In the genomic region with DNA sequence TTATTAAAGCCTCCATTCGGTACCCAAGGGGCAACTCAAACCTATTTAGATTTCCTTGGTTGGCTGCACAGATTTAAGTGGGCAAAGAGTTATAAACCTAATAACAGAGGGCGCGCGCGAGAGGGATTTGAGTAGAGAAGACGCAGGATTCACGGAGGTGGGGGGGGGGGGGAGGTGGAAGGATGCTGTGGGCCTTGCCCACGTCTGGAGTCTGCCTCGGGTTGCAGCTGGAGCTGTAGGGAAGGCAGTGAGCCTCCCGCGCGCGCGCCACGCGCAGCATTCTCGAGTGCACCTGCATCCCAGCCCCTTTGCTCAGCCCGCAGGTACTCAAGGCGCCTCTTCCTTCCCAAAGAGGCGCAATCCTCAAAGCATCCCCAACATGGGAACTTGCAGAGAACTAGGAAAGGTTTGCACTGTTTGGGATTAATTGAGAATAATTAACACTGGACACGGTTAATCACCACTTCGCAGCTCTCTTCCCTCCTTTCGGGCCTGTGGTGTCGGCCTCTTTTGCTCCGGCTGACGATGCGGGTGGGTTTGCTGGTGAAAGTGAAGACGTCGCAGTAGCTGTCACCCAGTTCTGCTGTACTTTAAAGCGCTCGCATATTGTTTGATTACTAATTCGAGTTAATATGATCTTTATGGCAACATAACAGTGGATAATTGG, we compare ENCODE assay signal across 13 mouse cellular contexts. TPM values are rescaled to one million over a fixed set of nuclear protein-coding genes. Genes with fewer than 3 reads are reported as not detected.
DNase-seq lines count a peak whose midpoint lies in the region; ATAC-seq and TF ChIP-seq lines count a peak whose summit lies in the region.
"Had no signal": no experiment of that assay in that cellular context is flagged by ENCODE, and none has a peak within 500 bp of the region (broad histone marks: within the 10 kb centered on the region; RNA-seq: fewer than 3 reads in every experiment).

No protein-coding gene starts in this region.

- ATAC-seq in hindbrain, embryonic 16.5 days: no peak
- no peak for ATAC-seq in neural tube, embryonic 14.5 days (ENCODE audit: low read depth)
- no peak for ATAC-seq in megakaryocyte-erythroid progenitor cell, adult 5-6 weeks (replicated peaks; ENCODE audit: low FRiP score, low TSS enrichment, poor library complexity, severe bottlenecking)
- no peak for ATAC-seq in kidney, embryonic 15.5 days (replicated peaks; ENCODE audit: low FRiP score)

- H3K27ac ChIP-seq in forebrain, embryonic 10.5 days: peak overlapping the region; percentile 99
- H3K27ac ChIP-seq in hindbrain, embryonic 16.5 days (ENCODE audit: low read depth, low read length): peak overlapping the region; percentile 77
- H3K27ac ChIP-seq in neural tube, embryonic 14.5 days (ENCODE audit: low read depth, low read length): peak overlapping the region; percentile 85
- H3K27ac ChIP-seq in kidney, embryonic 15.5 days: no peak overlapping the region
- H3K27ac ChIP-seq: embryonic facial prominence, embryonic 13.5 days; gastrocnemius, adult 2 months; heart, embryonic 15.5 days; liver, embryonic 14.5 days had no signal

- peaks cover 100% of the 10 kb centered on the region for H3K4me1 ChIP-seq in forebrain, embryonic 10.5 days
- H3K4me1 ChIP-seq in hindbrain, embryonic 16.5 days (ENCODE audit: control insufficient read depth, insufficient read depth, low read depth, low read length): peaks cover 4% of the 10 kb centered on the region
- peaks cover 9% of the 10 kb centered on the region for H3K4me1 ChIP-seq in neural tube, embryonic 14.5 days (ENCODE audit: control insufficient read depth, insufficient read depth, low read length)
- H3K4me1 ChIP-seq in kidney, embryonic 15.5 days: peaks cover 27% of the 10 kb centered on the region

- H3K36me3 ChIP-seq in forebrain, embryonic 10.5 days (replicated peaks): peaks cover 16% of the 10 kb centered on the region
- no peaks in the 10 kb centered on the region for H3K36me3 ChIP-seq in hindbrain, embryonic 16.5 days (ENCODE audit: control insufficient read depth, insufficient read depth, low read length)
- no peaks in the 10 kb centered on the region for H3K36me3 ChIP-seq in neural tube, embryonic 14.5 days (ENCODE audit: control insufficient read depth, insufficient read depth, low read length)
- H3K36me3 ChIP-seq in kidney, embryonic 15.5 days: no peaks in the 10 kb centered on the region
- H3K36me3 ChIP-seq: embryonic facial prominence, embryonic 13.5 days; heart, embryonic 15.5 days had no signal

- no peak for TF ChIP-seq CTCF in brain, embryonic 14.5 days (IDR thresholded peaks at IDR 0.05; ENCODE audit: borderline replicate concordance, extremely low read depth, insufficient read depth, insufficient read length)

- under 1% methylated on average over 32 of the region's 32 CpGs for WGBS in forebrain, embryonic 10.5 days
- 2% methylated on average over 31 of the region's 32 CpGs for WGBS in hindbrain, embryonic 16.5 days
- WGBS in neural tube, embryonic 14.5 days: 2% methylated on average over 31 of the region's 32 CpGs
- WGBS in kidney, embryonic 15.5 days: 1% methylated on average over 32 of the region's 32 CpGs

- no peaks in the 10 kb centered on the region for H3K9me3 ChIP-seq in forebrain, embryonic 10.5 days
- H3K9me3 ChIP-seq in hindbrain, embryonic 16.5 days (ENCODE audit: control insufficient read depth, low read length): no peaks in the 10 kb centered on the region
- no peaks in the 10 kb centered on the region for H3K9me3 ChIP-seq in neural tube, embryonic 14.5 days (ENCODE audit: control insufficient read depth, low read length)
- H3K9me3 ChIP-seq in kidney, embryonic 15.5 days (replicated peaks): no peaks in the 10 kb centered on the region
- H3K9me3 ChIP-seq: embryonic facial prominence, embryonic 13.5 days; heart, embryonic 15.5 days had no signal

- H3K4me3 ChIP-seq in forebrain, embryonic 10.5 days: peak overlapping the region; percentile 79
- H3K4me3 ChIP-seq in hindbrain, embryonic 16.5 days (ENCODE audit: low read length): no peak overlapping the region; the same call in 1 of the 2 replicates
- peak overlapping the region; percentile 2; the same call in 1 of the 2 replicates for H3K4me3 ChIP-seq in neural tube, embryonic 14.5 days (ENCODE audit: low read depth, low read length)
- H3K4me3 ChIP-seq in kidney, embryonic 15.5 days (replicated peaks): no peak overlapping the region
- H3K4me3 ChIP-seq: embryonic facial prominence, embryonic 13.5 days; gastrocnemius, adult 2 months; heart, embryonic 15.5 days had no signal

- H3K27me3 ChIP-seq in forebrain, embryonic 10.5 days (ENCODE audit: poor library complexity, severe bottlenecking): peaks cover 99% of the 10 kb centered on the region
- peaks cover 31% of the 10 kb centered on the region for H3K27me3 ChIP-seq in hindbrain, embryonic 16.5 days (replicated peaks; ENCODE audit: control insufficient read depth, insufficient read depth, low read length)
- peaks cover 26% of the 10 kb centered on the region for H3K27me3 ChIP-seq in neural tube, embryonic 14.5 days (ENCODE audit: control insufficient read depth, insufficient read depth, low read length)
- H3K27me3 ChIP-seq in kidney, embryonic 15.5 days: peaks cover 100% of the 10 kb centered on the region

- no peak for TF ChIP-seq POLR2A in brain, embryonic 14.5 days (IDR thresholded peaks at IDR 0.05; ENCODE audit: borderline replicate concordance, extremely low read depth, insufficient read depth, insufficient read length, poor library complexity, severe bottlenecking)

- H3K9ac ChIP-seq in hindbrain, embryonic 16.5 days (ENCODE audit: low read depth, low read length): peak overlapping the region; percentile 35
- H3K9ac ChIP-seq in neural tube, embryonic 14.5 days (replicated peaks; ENCODE audit: low read depth, low read length): 0 out of 2 replicates have a peak overlapping the region, but pooled peaks have one; percentile 34
- H3K9ac ChIP-seq in kidney, embryonic 15.5 days: no peak overlapping the region
- H3K9ac ChIP-seq: embryonic facial prominence, embryonic 13.5 days; heart, embryonic 15.5 days; liver, embryonic 14.5 days had no signal

- peak; percentile 93 for DNase-seq in brain, embryonic 14.5 days (ENCODE audit: low read depth)
- peak; percentile 62 for DNase-seq in forebrain, embryonic 10.5 days (ENCODE audit: extremely low spot score, low spot score)
- no peak for DNase-seq in layer of hippocampus, adult 8-10 months (ENCODE audit: low spot score in 2 of 2)
- DNase-seq: gastrocnemius, adult 2 months had no signal

- peak overlapping the region; percentile 43 for H3K4me2 ChIP-seq in hindbrain, embryonic 16.5 days (ENCODE audit: low read length)
- peak overlapping the region; percentile 40 for H3K4me2 ChIP-seq in neural tube, embryonic 14.5 days (ENCODE audit: low read depth, low read length)
- no peak overlapping the region for H3K4me2 ChIP-seq in kidney, embryonic 15.5 days
- H3K4me2 ChIP-seq: embryonic facial prominence, embryonic 13.5 days; heart, embryonic 15.5 days had no signal

RNA-seq across cellular contexts. Expression of gene Sox2, which starts 11.3 kb away (rescaled TPM):
- polyA plus RNA-seq in brain, embryonic 14.5 days (2012; rRNA removed): 101 and 119 TPM in 2 replicates
- polyA plus RNA-seq in forebrain, embryonic 10.5 days (2016; fragmentation: Nextera tagmentation; extraction: Ambion mirVana): 29.2 and 29.3 TPM in 2 replicates
- polyA plus RNA-seq in hindbrain, embryonic 16.5 days (2015; fragmentation: Nextera tagmentation; extraction: Ambion mirVana): 8.2 and 8.6 TPM in 2 replicates
- polyA plus RNA-seq in neural tube, embryonic 14.5 days (2014; fragmentation: Nextera tagmentation; extraction: Ambion mirVana): 12.2 and 18.2 TPM in 2 replicates
- not detected in 2 replicates for total RNA-seq in megakaryocyte-erythroid progenitor cell, adult 5-6 weeks (2014; fragmentation: Nextera tagmentation)
- total RNA-seq in megakaryocyte-erythroid progenitor cell, adult 5-6 weeks (2017): not detected in 2 replicates
- polyA plus RNA-seq in kidney, embryonic 15.5 days (2015; fragmentation: Nextera tagmentation; extraction: Ambion mirVana): 0.08 and 0.10 TPM in 2 replicates
- 10 to 100 TPM; 38.6 to 47.2 (median 43.5) TPM for total RNA-seq in layer of hippocampus, adult 8-10 months (2022)
- total RNA-seq: gastrocnemius, adult 2 months; megakaryocyte progenitor cell, adult 5-6 weeks had no signal
- polyA plus RNA-seq: kidney, embryonic 14.5 days had no signal

Comparison
In these comparisons a context has a peak if more than half of its experiments do, and no peak if none do; other contexts are left out.
1. DNase-seq: peak in brain, embryonic 14.5 days (single experiment) and forebrain, embryonic 10.5 days (single experiment); none in layer of hippocampus, adult 8-10 months (0 of 2).
2. H3K4me3 ChIP-seq: peak in forebrain, embryonic 10.5 days (single experiment) and neural tube, embryonic 14.5 days (single experiment); none in hindbrain, embryonic 16.5 days (single experiment) and kidney, embryonic 15.5 days (single experiment).